Mouse (Mus musculus): Measurements from ENCODE around the gene Rassf10.

DNA sequence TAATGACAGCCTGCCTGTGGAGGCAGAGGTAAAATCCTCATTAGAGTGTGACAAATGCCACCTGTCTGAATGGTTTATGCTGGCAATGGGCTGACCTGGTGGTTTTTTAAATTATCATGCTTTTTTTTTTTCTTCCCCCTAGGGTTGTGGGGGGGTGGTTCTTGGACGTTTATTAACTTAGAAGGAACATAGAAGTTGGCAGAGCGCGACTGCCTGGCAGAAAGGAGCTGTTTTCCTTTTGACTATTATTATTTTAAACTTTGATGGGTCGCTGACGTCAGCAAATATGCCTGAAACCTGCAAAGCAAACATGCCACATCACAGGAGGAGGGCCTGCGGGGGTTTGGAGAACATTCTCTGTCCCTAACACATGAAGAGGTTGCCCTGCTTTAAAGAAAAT lies 3.9 kb downstream of the Rassf10 start:
- no peak for TF ChIP-seq CTCF (IDR thresholded peaks at IDR 0.05; ENCODE audit: low read depth, low read length)
- no peak for TF ChIP-seq POLR2A (IDR thresholded peaks at IDR 0.05; ENCODE audit: extremely low read depth, insufficient read depth, low read length)
